Mouse (Mus musculus) small intestine, adult 2 months (tissue): ENCODE measurements around the gene 1110017D15Rik.

Source experiments
- CTCF ChIP-seq: fragments of 200-500 bp; IDR thresholded peaks from 2 replicates; pipeline ENCODE4 v1.5.1; 2012; ENCODE audit warnings: low read depth, mild to moderate bottlenecking, control low read depth, inconsistent platforms, low read length, moderate library complexity, mixed read lengths; ENCODE audit not compliant: insufficient replicate concordance, insufficient read length; ENCODE audit errors: extremely low read depth
- POLR2A ChIP-seq: fragments of 200-500 bp; IDR thresholded peaks from 2 replicates; pipeline ENCODE4 v1.6.1; 2012; ENCODE audit warnings: low read depth, mild to moderate bottlenecking, control low read depth, inconsistent platforms, low read length, moderate library complexity

GRCm38 (mm10) chr4:41513309-41513708, 3.8 kb downstream of the 1110017D15Rik start:
- TF ChIP-seq CTCF: no peak
- no peak for TF ChIP-seq POLR2A
